Mouse (Mus musculus): Measurements from ENCODE around the gene Vmn1r225.
"Not testable (repeated sequence)": the region's sequence is repeated elsewhere in the genome, so short reads cannot be mapped to it uniquely, and the experiment has no call there.

Vmn1r225 gene

GRCm38 (mm10) chr17:20497858-20498257, at the start of gene Vmn1r225:
Gene Vmn1r225, plus strand, starts transcription at chr17:20498158.
- ATAC-seq (ENCODE audit: low TSS enrichment): no peak

GRCm38 (mm10) chr17:20473311-20473710, 24.6 kb upstream of the Vmn1r225 start:
- ATAC-seq (ENCODE audit: low TSS enrichment): no peak

GRCm38 (mm10) chr17:20481231-20481630, 16.7 kb upstream of the Vmn1r225 start, which contains the start of gene Vmn2r108:
Gene Vmn2r108, minus strand, starts transcription at chr17:20481331.
- ATAC-seq (ENCODE audit: low TSS enrichment): no peak

- not testable (repeated sequence) for ATAC-seq (ENCODE audit: low TSS enrichment)
Measured at GRCm38 (mm10) chr17:20508247-20508646, 10.3 kb downstream of the Vmn1r225 start.
